Mouse (Mus musculus): ENCODE results near the gene Fbxo40. TPM values are rescaled to one million over a fixed set of nuclear protein-coding genes. Genes with fewer than 3 reads are reported as not detected.

Gene Fbxo40
- 0.08 and 0.12 TPM in 2 replicates for polyA plus RNA-seq (2016; fragmentation: Nextera tagmentation; extraction: Ambion mirVana)

DNA sequence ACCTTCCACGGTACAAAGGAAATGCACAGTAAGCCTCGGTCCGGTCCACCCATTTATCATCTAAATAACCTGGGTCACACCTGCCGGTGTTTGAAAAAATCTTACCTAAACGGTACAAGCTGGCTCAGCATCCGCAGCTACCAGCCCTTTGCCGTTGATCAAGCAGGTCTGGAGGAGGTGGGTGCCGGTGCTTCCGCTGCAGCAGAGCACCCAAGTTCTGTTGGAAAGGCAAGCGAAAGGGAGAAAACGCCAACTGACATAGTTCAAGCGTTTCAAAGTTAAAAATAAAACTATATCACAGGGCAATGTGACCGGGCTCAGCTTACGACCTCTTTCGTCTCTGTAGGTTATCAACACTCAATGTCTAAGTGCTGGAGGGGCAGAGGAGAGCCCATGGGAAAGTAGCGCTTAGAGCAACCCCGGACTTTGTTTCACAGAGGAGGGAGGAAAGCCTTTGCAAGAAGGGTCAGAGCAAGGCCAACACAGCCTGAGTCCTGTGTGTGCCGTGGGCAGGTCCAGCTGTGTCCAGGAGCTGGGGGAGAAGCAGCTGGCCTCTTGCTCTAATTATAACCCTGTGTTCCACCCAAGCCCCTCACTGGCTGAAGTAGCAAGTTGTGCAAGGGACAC, at the start of gene Fbxo40:
Gene Fbxo40, minus strand, starts transcription at position 469 of the 627 bp plus-strand sequence.
- peak within 1 kb of the TSS; percentile 15; the same call in 1 of the 2 replicates for H3K4me2 ChIP-seq
- 54% methylated on average over 18 of the region's 18 CpGs for WGBS
- H3K4me1 ChIP-seq (replicated peaks) = peaks cover 9% of the 10 kb centered on the region
- H3K27me3 ChIP-seq = no peaks in the 10 kb centered on the region
- no peaks in the 10 kb centered on the region for H3K9me3 ChIP-seq
- no peak within 1 kb of the TSS for H3K4me3 ChIP-seq (replicated peaks)
- H3K36me3 ChIP-seq = no peaks in the 10 kb centered on the region
- ATAC-seq (ENCODE audit: insufficient number of reproducible peaks, insufficient read depth, low FRiP score, low TSS enrichment, low read depth) = no peak
- H3K9ac ChIP-seq (replicated peaks) = no peak within 1 kb of the TSS
- H3K27ac ChIP-seq = no peak within 1 kb of the TSS

DNA sequence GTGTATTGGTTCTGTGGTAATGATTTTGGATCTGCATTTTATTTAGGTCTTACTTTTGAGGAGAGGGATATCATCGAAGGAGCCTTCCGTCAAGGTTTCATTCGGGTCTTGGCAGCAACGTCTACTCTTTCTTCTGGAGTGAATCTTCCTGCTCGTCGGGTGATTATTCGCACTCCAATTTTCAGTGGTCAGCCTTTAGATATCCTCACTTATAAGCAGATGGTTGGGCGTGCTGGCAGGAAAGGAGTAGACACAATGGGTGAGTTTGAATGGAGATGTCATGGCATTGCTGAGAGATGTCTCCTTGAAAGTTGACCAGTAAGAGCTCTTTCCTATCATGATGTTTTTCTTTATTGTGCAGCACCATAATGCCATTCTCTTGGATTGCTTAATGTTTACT, 44.5 kb upstream of the Fbxo40 start:
- no peak overlapping the region for H3K4me2 ChIP-seq
- no peaks in the 10 kb centered on the region for H3K4me1 ChIP-seq (replicated peaks)
- no peak for ATAC-seq (ENCODE audit: insufficient number of reproducible peaks, insufficient read depth, low FRiP score, low TSS enrichment, low read depth)
- no peak overlapping the region for H3K9ac ChIP-seq (replicated peaks)
- 93% methylated on average over 8 of the region's 8 CpGs for WGBS
- no peak overlapping the region for H3K27ac ChIP-seq
- peaks cover 38% of the 10 kb centered on the region for H3K36me3 ChIP-seq
- no peaks in the 10 kb centered on the region for H3K27me3 ChIP-seq
- H3K9me3 ChIP-seq = no peaks in the 10 kb centered on the region
- no peak overlapping the region for H3K4me3 ChIP-seq (replicated peaks)

DNA sequence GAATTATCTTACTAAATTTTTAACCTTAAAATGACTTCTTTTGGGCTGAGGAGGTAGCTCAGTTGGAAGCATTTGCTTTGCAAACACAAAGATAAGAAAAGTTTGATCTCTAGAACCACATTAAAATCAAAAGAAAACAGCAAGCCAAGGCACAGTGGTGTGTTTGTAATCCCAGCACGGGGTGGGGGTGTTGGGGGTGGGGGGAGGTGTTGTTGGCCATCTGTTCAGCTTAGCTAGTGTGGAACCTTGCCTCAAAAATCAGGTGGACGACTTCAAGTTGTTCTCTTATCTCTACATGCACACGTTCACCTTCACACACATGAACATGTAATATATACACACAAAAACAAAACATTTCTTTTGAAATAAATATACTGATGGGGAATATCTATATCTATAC, 41.7 kb upstream of the Fbxo40 start:
- WGBS = 69% methylated on average over 3 of the region's 3 CpGs
- no peak overlapping the region for H3K4me2 ChIP-seq
- H3K27me3 ChIP-seq = no peaks in the 10 kb centered on the region
- no peak overlapping the region for H3K9ac ChIP-seq (replicated peaks)
- ATAC-seq (ENCODE audit: insufficient number of reproducible peaks, insufficient read depth, low FRiP score, low TSS enrichment, low read depth) = no peak
- H3K27ac ChIP-seq = no peak overlapping the region
- H3K9me3 ChIP-seq = no peaks in the 10 kb centered on the region
- H3K36me3 ChIP-seq = peaks cover 32% of the 10 kb centered on the region
- no peaks in the 10 kb centered on the region for H3K4me1 ChIP-seq (replicated peaks)
- no peak overlapping the region for H3K4me3 ChIP-seq (replicated peaks)

DNA sequence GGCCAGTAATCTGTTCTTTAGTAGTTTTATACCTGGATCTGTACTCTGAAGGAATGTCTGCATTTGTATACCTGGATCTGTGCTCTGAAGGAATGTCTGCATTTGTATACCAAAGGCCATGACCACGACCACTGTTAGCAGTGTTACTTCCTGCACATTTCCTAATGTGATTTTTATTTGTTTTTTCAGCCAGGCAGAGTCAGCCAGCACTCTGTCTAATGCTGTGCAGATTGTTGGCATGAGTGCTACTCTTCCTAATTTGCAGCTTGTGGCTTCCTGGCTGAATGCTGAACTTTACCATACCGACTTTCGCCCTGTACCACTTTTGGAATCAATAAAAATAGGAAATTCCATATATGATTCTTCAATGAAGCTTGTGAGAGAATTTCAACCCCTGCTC, 37.3 kb upstream of the Fbxo40 start:
- no peak overlapping the region for H3K9ac ChIP-seq (replicated peaks)
- no peak overlapping the region for H3K27ac ChIP-seq
- H3K36me3 ChIP-seq = peaks cover 23% of the 10 kb centered on the region
- H3K4me3 ChIP-seq (replicated peaks) = no peak overlapping the region
- ATAC-seq (ENCODE audit: insufficient number of reproducible peaks, insufficient read depth, low FRiP score, low TSS enrichment, low read depth) = no peak
- H3K4me1 ChIP-seq (replicated peaks) = no peaks in the 10 kb centered on the region
- no peaks in the 10 kb centered on the region for H3K9me3 ChIP-seq
- WGBS = 84% methylated on average over 3 of the region's 3 CpGs
- H3K27me3 ChIP-seq = no peaks in the 10 kb centered on the region
- H3K4me2 ChIP-seq = no peak overlapping the region

DNA sequence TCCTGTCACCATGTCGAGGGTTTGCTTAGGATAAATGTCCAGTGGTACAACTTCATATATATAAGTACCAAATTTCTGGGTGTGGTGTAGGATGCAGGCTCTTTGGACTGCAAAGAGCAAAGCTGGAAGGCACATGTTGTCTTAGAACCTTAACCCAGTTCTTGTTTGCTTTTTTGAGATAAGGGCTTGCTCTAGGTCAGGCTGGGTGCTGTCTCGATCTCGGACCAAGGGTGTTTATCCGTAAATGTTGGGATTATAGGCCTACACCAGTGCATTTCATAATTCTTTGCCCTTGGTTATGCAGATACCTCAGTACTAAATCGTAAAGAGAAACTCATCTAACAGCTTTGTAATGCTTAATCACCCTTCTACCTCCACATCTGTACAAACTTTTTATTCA, 22.1 kb upstream of the Fbxo40 start:
- H3K9ac ChIP-seq (replicated peaks) = peak overlapping the region; percentile 81
- WGBS = 56% methylated on average over 5 of the region's 5 CpGs
- H3K9me3 ChIP-seq = no peaks in the 10 kb centered on the region
- ATAC-seq (ENCODE audit: insufficient number of reproducible peaks, insufficient read depth, low FRiP score, low TSS enrichment, low read depth) = no peak
- no peak overlapping the region for H3K27ac ChIP-seq
- peak overlapping the region; percentile 87 for H3K4me3 ChIP-seq (replicated peaks)
- H3K4me1 ChIP-seq (replicated peaks) = peaks cover 11% of the 10 kb centered on the region
- no peaks in the 10 kb centered on the region for H3K27me3 ChIP-seq
- H3K4me2 ChIP-seq = peak overlapping the region; percentile 90
- peaks cover 13% of the 10 kb centered on the region; the same call in 1 of the 2 replicates for H3K36me3 ChIP-seq

DNA sequence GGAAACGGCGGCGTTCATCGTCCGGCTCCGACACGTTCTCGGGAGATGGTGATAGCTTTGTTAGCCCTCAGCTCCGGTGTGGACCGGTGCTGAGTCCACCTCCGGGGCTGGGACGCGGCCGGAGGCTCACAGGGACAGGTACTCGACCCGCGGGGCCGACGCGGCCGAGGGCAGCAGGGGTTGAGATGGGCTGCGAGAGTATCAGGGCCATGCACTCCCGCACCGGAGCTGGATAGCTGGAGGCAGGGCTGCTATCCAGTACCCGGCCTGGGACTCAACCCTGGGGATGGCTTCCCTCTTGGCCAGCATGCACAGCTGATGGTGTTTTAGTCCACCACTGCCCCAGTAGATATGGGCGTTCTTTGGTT, 21.6 kb upstream of the Fbxo40 start:
- Histone ChIP-seq H3K9me3 (no peaks in the 10 kb centered on the region), H3K4me3 (replicated peaks) (peak overlapping the region; percentile 87), H3K4me2 (peak overlapping the region; percentile 90), H3K4me1 (replicated peaks) (peaks cover 11% of the 10 kb centered on the region), H3K27me3 (no peaks in the 10 kb centered on the region), H3K36me3 (peaks cover 13% of the 10 kb centered on the region; the same call in 1 of the 2 replicates), H3K27ac (no peak overlapping the region), H3K9ac (replicated peaks) (peak overlapping the region; percentile 81)
- peak; percentile 77 for ATAC-seq (ENCODE audit: insufficient number of reproducible peaks, insufficient read depth, low FRiP score, low TSS enrichment, low read depth)
- under 1% methylated on average over 26 of the region's 26 CpGs for WGBS

DNA sequence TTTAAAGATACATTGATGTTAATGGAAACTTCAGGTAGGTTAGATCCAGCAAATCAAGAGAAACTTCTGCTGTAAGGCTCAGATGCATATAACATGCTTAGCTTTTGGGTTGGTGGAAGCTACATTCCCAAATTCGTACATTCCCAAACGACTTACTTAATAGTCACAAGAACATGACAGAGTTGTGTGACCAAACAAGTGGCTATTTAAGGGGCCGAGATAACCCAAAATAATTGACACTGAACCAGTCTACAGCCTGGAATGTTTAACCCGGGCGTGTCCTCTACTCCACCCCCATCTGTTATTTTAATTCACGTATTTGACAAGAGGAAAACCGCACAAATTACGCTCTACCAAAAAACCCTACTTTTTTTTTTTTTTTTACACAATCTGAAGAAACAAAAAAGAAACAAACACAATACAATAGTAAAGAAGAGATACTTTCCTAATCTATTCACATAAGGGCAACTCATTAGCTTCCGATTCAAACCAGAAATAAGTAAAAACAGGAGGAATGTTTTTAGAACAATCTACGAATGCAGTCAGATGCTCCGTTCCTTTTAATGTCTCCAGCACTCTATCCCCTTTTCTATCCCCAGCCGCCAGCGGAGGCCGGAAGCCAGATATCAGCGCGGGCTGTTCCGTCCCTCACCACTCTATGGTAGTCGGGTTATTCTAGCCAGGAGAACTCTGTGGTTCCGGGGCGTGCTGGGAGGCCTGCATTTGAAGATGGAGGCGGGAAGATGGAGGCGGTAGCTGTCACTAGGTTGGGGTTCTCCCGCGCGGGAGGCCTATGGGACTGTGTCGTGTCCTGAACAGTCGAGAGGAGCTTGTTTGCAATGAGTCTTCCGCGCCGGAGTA, 21.0 kb upstream of the Fbxo40 start, which contains the start of gene Polq:
Gene Polq, plus strand, starts transcription at position 726 of the 861 bp plus-strand sequence.
- H3K4me1 ChIP-seq (replicated peaks) = peaks cover 11% of the 10 kb centered on the region
- H3K9me3 ChIP-seq = no peaks in the 10 kb centered on the region
- WGBS = 6% methylated on average over 30 of the region's 30 CpGs
- H3K27ac ChIP-seq = no peak within 1 kb of the TSS
- ATAC-seq (ENCODE audit: insufficient number of reproducible peaks, insufficient read depth, low FRiP score, low TSS enrichment, low read depth) = peak; percentile 93
- peak within 1 kb of the TSS; percentile 87 for H3K4me3 ChIP-seq (replicated peaks)
- H3K4me2 ChIP-seq = peak within 1 kb of the TSS; percentile 90
- no peaks in the 10 kb centered on the region for H3K27me3 ChIP-seq
- peaks cover 13% of the 10 kb centered on the region; the same call in 1 of the 2 replicates for H3K36me3 ChIP-seq
- H3K9ac ChIP-seq (replicated peaks) = peak within 1 kb of the TSS; percentile 81

DNA sequence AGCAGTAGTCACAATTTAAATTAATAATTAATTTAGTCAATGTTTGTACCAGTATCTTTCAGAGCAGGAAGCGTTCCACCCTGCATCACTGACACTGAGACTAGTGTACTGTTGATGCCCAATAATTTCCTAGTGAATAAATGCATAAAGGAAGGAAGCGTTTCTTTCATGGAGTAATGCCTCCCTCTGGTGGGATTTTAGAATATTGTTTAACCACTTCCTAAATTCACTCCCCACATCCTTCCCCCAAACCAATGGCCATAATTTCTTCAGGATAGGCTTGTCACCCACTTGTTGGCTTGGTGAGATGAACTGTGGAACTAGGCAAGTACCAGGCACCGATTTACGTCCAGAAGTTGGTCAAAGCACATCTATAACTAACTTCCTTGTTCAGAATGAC, 20.1 kb upstream of the Fbxo40 start:
- H3K9ac ChIP-seq (replicated peaks) = no peak overlapping the region
- peaks cover 11% of the 10 kb centered on the region for H3K4me1 ChIP-seq (replicated peaks)
- no peaks in the 10 kb centered on the region for H3K9me3 ChIP-seq
- no peak overlapping the region for H3K4me2 ChIP-seq
- peaks cover 10% of the 10 kb centered on the region; the same call in 1 of the 2 replicates for H3K36me3 ChIP-seq
- no peak overlapping the region for H3K27ac ChIP-seq
- H3K27me3 ChIP-seq = no peaks in the 10 kb centered on the region
- H3K4me3 ChIP-seq (replicated peaks) = no peak overlapping the region
- ATAC-seq (ENCODE audit: insufficient number of reproducible peaks, insufficient read depth, low FRiP score, low TSS enrichment, low read depth) = no peak
- 68% methylated on average over 4 of the region's 4 CpGs for WGBS

DNA sequence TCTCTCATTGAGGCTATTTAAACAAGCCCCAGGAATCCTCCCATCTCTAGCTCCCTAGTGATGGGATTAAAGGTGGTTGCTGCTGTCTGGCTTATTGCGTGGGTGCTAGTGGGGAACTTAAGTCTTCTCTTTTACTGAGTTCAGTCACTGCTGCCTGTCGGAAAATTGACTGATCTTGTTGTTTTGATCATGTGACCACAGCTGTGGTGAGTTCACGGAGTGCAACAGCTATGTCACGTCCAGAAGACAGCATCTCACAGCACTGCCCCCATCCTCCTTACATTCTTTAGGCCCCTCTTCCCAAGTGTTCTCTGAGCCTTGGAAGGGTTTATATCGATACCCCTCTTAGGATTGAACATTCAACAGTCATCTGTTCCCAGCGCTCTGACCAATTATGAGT, 19.0 kb upstream of the Fbxo40 start:
- 0 out of 2 replicates have a peak, but pooled peaks cover 2% of the 10 kb centered on the region for H3K36me3 ChIP-seq
- H3K9ac ChIP-seq (replicated peaks) = no peak overlapping the region
- no peak overlapping the region for H3K4me2 ChIP-seq
- H3K4me3 ChIP-seq (replicated peaks) = no peak overlapping the region
- WGBS = 71% methylated on average over 6 of the region's 6 CpGs
- no peak for ATAC-seq (ENCODE audit: insufficient number of reproducible peaks, insufficient read depth, low FRiP score, low TSS enrichment, low read depth)
- H3K27ac ChIP-seq = no peak overlapping the region
- peaks cover 11% of the 10 kb centered on the region for H3K4me1 ChIP-seq (replicated peaks)
- no peaks in the 10 kb centered on the region for H3K9me3 ChIP-seq
- no peaks in the 10 kb centered on the region for H3K27me3 ChIP-seq

DNA sequence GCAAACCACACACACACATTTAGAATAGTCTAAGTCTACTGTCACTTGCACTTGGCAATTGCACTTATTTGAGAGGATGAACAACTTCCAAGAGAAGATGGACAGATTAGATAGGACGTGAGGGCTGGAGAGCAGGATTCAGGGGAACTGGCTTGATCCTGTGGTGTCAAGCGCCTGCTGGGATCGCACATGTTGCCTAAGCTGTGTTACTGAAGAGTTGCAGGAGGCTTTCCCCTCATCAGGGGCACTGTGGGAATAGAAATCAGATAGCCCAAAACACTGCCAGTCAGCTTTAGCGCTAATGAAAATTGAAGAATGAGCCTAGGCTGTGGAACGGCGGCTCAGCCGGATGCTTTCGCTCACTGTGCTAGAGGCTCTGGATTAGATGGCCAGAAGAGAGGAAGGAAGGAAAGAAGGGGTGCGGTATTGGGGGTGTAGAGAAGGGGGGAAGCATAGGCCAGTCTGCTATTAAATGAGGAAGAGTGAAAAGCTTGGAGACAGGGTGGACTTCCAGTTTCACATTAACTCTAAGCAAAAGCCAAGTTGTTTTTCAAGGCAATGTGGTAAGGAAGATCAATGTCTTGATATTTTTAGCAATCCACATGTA, 9.2 kb upstream of the Fbxo40 start:
- no peak for ATAC-seq (ENCODE audit: insufficient number of reproducible peaks, insufficient read depth, low FRiP score, low TSS enrichment, low read depth)
- WGBS = 79% methylated on average over 9 of the region's 9 CpGs

DNA sequence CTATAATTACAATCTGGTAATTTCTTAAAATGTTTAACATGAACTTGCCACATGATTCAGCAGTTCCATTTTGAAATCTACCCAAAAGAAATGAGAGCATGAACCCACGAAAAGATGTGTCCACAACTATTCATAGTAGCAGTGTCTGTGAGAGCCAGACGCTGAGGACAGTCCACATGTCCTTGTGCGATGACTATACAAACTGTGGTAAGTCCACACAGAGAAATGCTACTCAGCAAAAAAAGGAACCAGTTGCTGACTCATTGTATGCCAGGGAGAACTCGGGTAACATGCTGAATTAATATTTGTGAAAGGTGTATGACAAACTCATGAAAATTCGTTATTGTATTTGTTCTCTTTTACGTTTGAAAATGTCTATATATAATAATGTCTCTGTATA, 7.4 kb upstream of the Fbxo40 start:
- Histone ChIP-seq H3K4me3 (replicated peaks) (no peak overlapping the region), H3K9ac (replicated peaks) (no peak overlapping the region), H3K27ac (no peak overlapping the region), H3K36me3 (no peaks in the 10 kb centered on the region), H3K4me1 (replicated peaks) (no peaks in the 10 kb centered on the region), H3K27me3 (no peaks in the 10 kb centered on the region), H3K4me2 (no peak overlapping the region), H3K9me3 (no peaks in the 10 kb centered on the region)
- no peak for ATAC-seq (ENCODE audit: insufficient number of reproducible peaks, insufficient read depth, low FRiP score, low TSS enrichment, low read depth)
- 84% methylated on average over 6 of the region's 6 CpGs for WGBS

More for the DNA sequence above, 9.2 kb upstream of the Fbxo40 start:
- no peaks in the 10 kb centered on the region for H3K9me3 ChIP-seq
- H3K4me2 ChIP-seq = no peak overlapping the region
- H3K4me1 ChIP-seq (replicated peaks) = no peaks in the 10 kb centered on the region
- no peak overlapping the region for H3K4me3 ChIP-seq (replicated peaks)
- H3K36me3 ChIP-seq = no peaks in the 10 kb centered on the region
- no peaks in the 10 kb centered on the region for H3K27me3 ChIP-seq
- H3K27ac ChIP-seq = no peak overlapping the region
- H3K9ac ChIP-seq (replicated peaks) = no peak overlapping the region

All from limb, embryonic 12.5 days (tissue).